Mouse (Mus musculus) spleen, adult 2 months (tissue): Measurements from ENCODE around the gene Etv6.

ENCODE experiments used
- CTCF ChIP-seq: fragments of 200-500 bp; IDR thresholded peaks from 2 replicates; pipeline ENCODE4 v1.5.1; 2011; ENCODE audit warnings: mild to moderate bottlenecking, inconsistent platforms; ENCODE audit not compliant: insufficient read depth, insufficient read length, insufficient replicate concordance; ENCODE audit errors: extremely low read depth
- POLR2A ChIP-seq: fragments of 200-500 bp; IDR thresholded peaks from 2 replicates; pipeline ENCODE4 v1.6.1; 2011; ENCODE audit warnings: low read depth, low read length, inconsistent platforms

GRCm38 (mm10) chr6:134120712-134121111, 85.2 kb downstream of the Etv6 start:
- no peak for TF ChIP-seq POLR2A
- TF ChIP-seq CTCF, result no peak
